Mouse (Mus musculus) MEL (cell line): ENCODE measurements around the gene Tsga10. TPM values are rescaled to one million over a fixed set of nuclear protein-coding genes. Genes with fewer than 3 reads are reported as not detected.

Source experiments
- DNase-seq: peaks from one replicate; pipeline ENCODE4 v3.0.0; 2011; ENCODE audit warnings: low read depth, low spot score
- H3K27ac ChIP-seq: 2 replicates; pipeline ENCODE4 v1.5.1; 2012; ENCODE audit warnings: low read depth, mild to moderate bottlenecking, control low read depth, low read length, moderate library complexity; ENCODE audit not compliant: control insufficient read depth
- H3K27me3 ChIP-seq, 2 experiments: fragments of 150-350 bp in 1 of 2; sonication (generic) in 1 of 2; 2 replicates each; pipeline ENCODE4 v1.6.1; 2012; ENCODE audit warnings: low read length in 2 of 2, mild to moderate bottlenecking in 2 of 2, improper control_type of control experiment in 1 of 2, moderate library complexity in 1 of 2; ENCODE audit not compliant: insufficient read depth in 2 of 2, control insufficient read depth in 1 of 2
- H3K36me3 ChIP-seq, 2 experiments: 2 replicates each; pipeline ENCODE4 v1.6.1; 2012 to 2014; ENCODE audit warnings: low read length in 2 of 2, improper control_type of control experiment in 1 of 2, inconsistent platforms in 1 of 2, mild to moderate bottlenecking in 1 of 2; ENCODE audit not compliant: insufficient read depth in 2 of 2, control insufficient read depth in 1 of 2
- H3K4me1 ChIP-seq, 2 experiments: fragments of 150-350 bp in 1 of 2; sonication (generic) in 1 of 2; 2 replicates each; pipeline ENCODE4 v1.6.1; 2012; ENCODE audit warnings: low read length in 2 of 2, improper control_type of control experiment in 1 of 2, mild to moderate bottlenecking in 1 of 2; ENCODE audit not compliant: insufficient read depth in 2 of 2, control insufficient read depth in 1 of 2
- H3K4me3 ChIP-seq, 2 experiments: fragments of 150-350 bp in 1 of 2; sonication (generic) in 1 of 2; 2 replicates each; pipeline ENCODE4 v1.5.1; 2012; ENCODE audit warnings: low read depth in 2 of 2, low read length in 2 of 2, mild to moderate bottlenecking in 2 of 2, moderate library complexity in 2 of 2, control low read depth in 1 of 2, improper control_type of control experiment in 1 of 2; ENCODE audit not compliant: control insufficient read depth in 1 of 2, insufficient read depth in 1 of 2
- H3K79me2 ChIP-seq: 2 replicates; pipeline ENCODE4 v1.6.1; 2012; ENCODE audit warnings: mild to moderate bottlenecking, low read length, moderate library complexity; ENCODE audit not compliant: control insufficient read depth, poor library complexity, insufficient read depth
- H3K9ac ChIP-seq: 2 replicates; pipeline ENCODE4 v1.6.1; 2012; ENCODE audit warnings: low read depth, mild to moderate bottlenecking, control low read depth, low read length, moderate library complexity; ENCODE audit not compliant: control insufficient read depth, poor library complexity, severe bottlenecking
- H3K9me3 ChIP-seq: fragments of 150-350 bp; sonication (generic); replicated peaks from 2 replicates; pipeline ENCODE4 v1.6.1; 2012; ENCODE audit warnings: mild to moderate bottlenecking, low read length, improper control_type of control experiment, moderate library complexity; ENCODE audit not compliant: insufficient read depth
- CTCF ChIP-seq, 3 experiments: IDR thresholded peaks in 2 of 3; conservative IDR thresholded peaks in 1 of 3; 2 replicates each; pipeline ENCODE4 v1.5.1; 2011 to 2012; ENCODE audit warnings: low read length in 3 of 3, low read depth in 2 of 3, mild to moderate bottlenecking in 2 of 3, improper control_type of control experiment in 1 of 3, inconsistent platforms in 1 of 3, mixed read lengths in 1 of 3, moderate library complexity in 1 of 3; ENCODE audit not compliant: control insufficient read depth in 1 of 3, insufficient read depth in 1 of 3, poor library complexity in 1 of 3, severe bottlenecking in 1 of 3
- ELF1 ChIP-seq: IDR thresholded peaks from 2 replicates; pipeline ENCODE4 v1.6.1; 2014; ENCODE audit warnings: low read depth, mild to moderate bottlenecking, inconsistent platforms, low read length, improper control_type of control experiment, moderate library complexity
- EP300 ChIP-seq, 2 experiments: IDR thresholded peaks; 2 replicates each; pipeline ENCODE4 v1.6.1; 2011; ENCODE audit warnings: improper control_type of control experiment in 2 of 2, low read length in 2 of 2, low read depth in 1 of 2, mild to moderate bottlenecking in 1 of 2
- ETS1 ChIP-seq: IDR thresholded peaks from 2 replicates; pipeline ENCODE4 v1.6.1; 2012; ENCODE audit warnings: low read depth, mild to moderate bottlenecking, inconsistent platforms, low read length, improper control_type of control experiment, moderate library complexity
- GABPA ChIP-seq: IDR thresholded peaks from 2 replicates; pipeline ENCODE4 v1.6.1; 2012; ENCODE audit warnings: low read depth, mild to moderate bottlenecking, inconsistent platforms, low read length, improper control_type of control experiment, moderate library complexity
- GATA1 ChIP-seq: IDR thresholded peaks from 2 replicates; pipeline ENCODE4 v1.6.1; 2011; ENCODE audit warnings: low read depth, low read length, improper control_type of control experiment
- KAT2A ChIP-seq: conservative IDR thresholded peaks from 2 replicates; pipeline ENCODE4 v1.6.1; 2012; ENCODE audit warnings: low read depth, low read length, improper control_type of control experiment, inconsistent platforms
- MAFK ChIP-seq: IDR thresholded peaks from 2 replicates; pipeline ENCODE4 v1.6.1; 2011; ENCODE audit warnings: low read depth, mild to moderate bottlenecking, low read length, improper control_type of control experiment, borderline replicate concordance
- MAX ChIP-seq: IDR thresholded peaks from 2 replicates; pipeline ENCODE4 v1.6.1; 2011; ENCODE audit warnings: low read length, improper control_type of control experiment
- MAZ ChIP-seq: IDR thresholded peaks from 2 replicates; pipeline ENCODE4 v1.6.1; 2012; ENCODE audit warnings: low read depth, mild to moderate bottlenecking, inconsistent platforms, low read length, improper control_type of control experiment
- MXI1 ChIP-seq: IDR thresholded peaks from 2 replicates; pipeline ENCODE4 v1.6.1; 2011; ENCODE audit warnings: mild to moderate bottlenecking, low read depth, low read length, improper control_type of control experiment
- MYC ChIP-seq: IDR thresholded peaks from 2 replicates; pipeline ENCODE4 v1.6.1; 2011; ENCODE audit warnings: low read depth, mild to moderate bottlenecking, low read length, improper control_type of control experiment, moderate library complexity
- NELFE ChIP-seq: IDR thresholded peaks from 2 replicates; pipeline ENCODE4 v1.6.1; 2011; ENCODE audit warnings: low read depth, low read length, improper control_type of control experiment
- NRF1 ChIP-seq: IDR thresholded peaks from 2 replicates; pipeline ENCODE4 v1.6.1; 2014; ENCODE audit warnings: low read depth, mild to moderate bottlenecking, inconsistent platforms, low read length, improper control_type of control experiment, moderate library complexity; ENCODE audit not compliant: poor library complexity, insufficient read depth, severe bottlenecking
- POLR2AphosphoS5 ChIP-seq: IDR thresholded peaks from 2 replicates; pipeline ENCODE4 v1.6.1; 2012; ENCODE audit warnings: low read depth, borderline replicate concordance, mild to moderate bottlenecking, inconsistent platforms, low read length, moderate library complexity, mixed read lengths
- RAD21 ChIP-seq: IDR thresholded peaks from 2 replicates; pipeline ENCODE4 v1.6.1; 2011; ENCODE audit warnings: mild to moderate bottlenecking, low read depth, low read length, improper control_type of control experiment
- RCOR1 ChIP-seq: IDR thresholded peaks from 2 replicates; pipeline ENCODE4 v1.6.1; 2012; ENCODE audit warnings: low read depth, mild to moderate bottlenecking, inconsistent platforms, low read length, improper control_type of control experiment
- SIN3A ChIP-seq: IDR thresholded peaks from 2 replicates; pipeline ENCODE4 v1.6.1; 2012; ENCODE audit warnings: low read length, improper control_type of control experiment, inconsistent platforms
- SMC3 ChIP-seq: IDR thresholded peaks from 2 replicates; pipeline ENCODE4 v1.6.1; 2011; ENCODE audit warnings: low read depth, low read length, improper control_type of control experiment
- TAL1 ChIP-seq: IDR thresholded peaks from 2 replicates; pipeline ENCODE4 v1.6.1; 2012; ENCODE audit warnings: mild to moderate bottlenecking, inconsistent platforms, low read length, moderate library complexity, mixed read lengths
- USF1 ChIP-seq: IDR thresholded peaks from 2 replicates; pipeline ENCODE4 v1.6.1; 2014; ENCODE audit warnings: low read depth, mild to moderate bottlenecking, inconsistent platforms, low read length, improper control_type of control experiment, moderate library complexity
- ZC3H11A ChIP-seq: IDR thresholded peaks from 2 replicates; pipeline ENCODE4 v1.6.1; 2012; ENCODE audit warnings: low read depth, mild to moderate bottlenecking, inconsistent platforms, low read length, improper control_type of control experiment
- ZKSCAN1 ChIP-seq: IDR thresholded peaks from 2 replicates; pipeline ENCODE4 v1.6.1; 2012; ENCODE audit warnings: low read depth, mild to moderate bottlenecking, inconsistent platforms, low read length, improper control_type of control experiment, moderate library complexity
- ZMIZ1 ChIP-seq: IDR thresholded peaks from 2 replicates; pipeline ENCODE4 v1.6.1; 2012; ENCODE audit warnings: low read depth, mild to moderate bottlenecking, inconsistent platforms, low read length, improper control_type of control experiment, moderate library complexity
- polyA plus RNA-seq, 2 experiments: library from polyadenylated mRNA; stranded (reverse) in 1 of 2; unstranded in 1 of 2; fragments of >175 nt in 1 of 2; fragments of >200 nt in 1 of 2; gene quantifications; 2 replicates each; pipeline versions ENCODE4 v1.2.1 to v1.2.4; 2012; ENCODE audit warnings: low replicate concordance in 2 of 2, low read depth in 1 of 2; ENCODE audit not compliant: insufficient read length in 2 of 2, insufficient read depth in 1 of 2, missing spikeins in 1 of 2
- total RNA-seq: library from RNA; depleted of rRNA; stranded (reverse); fragments of 300-350 nt; gene quantifications from 2 replicates; pipeline ENCODE4 v1.2.3, GENCODE M21; 2012

Gene Tsga10
- total and polyA plus RNA-seq, 3 experiments = 0.35 to 0.64 TPM; not detected in 1

DNA sequence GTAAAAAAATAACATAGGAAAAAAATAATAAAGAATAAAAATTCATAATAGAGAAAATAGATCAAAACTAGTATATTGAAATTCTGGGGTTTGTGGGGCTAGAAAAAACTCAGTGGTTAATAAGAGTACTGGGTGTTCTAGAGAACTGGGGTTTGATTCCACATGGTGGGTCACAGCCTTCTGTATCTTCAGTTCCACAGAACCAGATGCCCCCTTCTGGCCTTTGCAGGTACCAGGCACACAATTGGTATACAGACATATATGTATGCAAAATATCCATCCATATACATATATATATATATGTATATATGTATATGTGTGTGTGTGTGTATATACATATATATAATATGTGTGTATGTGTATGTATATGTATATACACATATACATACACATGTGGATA lies 106.8 kb downstream of the Tsga10 start:
- TF ChIP-seq USF1 (no peak), MXI1 (no peak), GABPA (no peak), GATA1 (no peak), ETS1 (no peak), RAD21 (peak; percentile 58), SIN3A (no peak), ZKSCAN1 (no peak), KAT2A (no peak), ELF1 (no peak), MAFK (no peak), TAL1 (no peak), SMC3 (peak; percentile 81), NRF1 (no peak), MYC (no peak), NELFE (no peak), CTCF (IDR thresholded peaks at IDR 0.05 in 2 of 3, conservative IDR thresholded peaks at IDR 0.05 in 1 of 3; ENCODE audit: control insufficient read depth in 1 of 3, insufficient read depth in 1 of 3, low read depth in 2 of 3, low read length in 3 of 3, poor library complexity in 1 of 3, severe bottlenecking in 1 of 3) (peak; percentile 19 to 62 (median 49); a peak in 4 of 6 replicates), MAZ (no peak), MAX (no peak), ZMIZ1 (no peak), EP300 (IDR thresholded peaks at IDR 0.05; ENCODE audit: low read depth in 1 of 2, low read length in 2 of 2) (no peak), POLR2AphosphoS5 (no peak), RCOR1 (no peak), ZC3H11A (peak; percentile 57)
- TF ChIP-seq, all 39 proteins: peak for 4
- H3K79me2 ChIP-seq = no peaks in the 10 kb centered on the region
- H3K27me3 ChIP-seq = peaks cover 7 to 13% of the 10 kb centered on the region in 2 experiments
- no peaks in the 10 kb centered on the region for H3K36me3 ChIP-seq
- H3K9me3 ChIP-seq = no peaks in the 10 kb centered on the region
- no peak overlapping the region for H3K9ac ChIP-seq
- DNase-seq = peak; percentile 44
- no peak overlapping the region for H3K27ac ChIP-seq
- H3K4me1 ChIP-seq = no peaks in the 10 kb centered on the region
- no peak overlapping the region for H3K4me3 ChIP-seq
